Mouse (Mus musculus) kidney, embryonic 15.5 days (tissue): ENCODE results near the gene Tmem236. TPM values are rescaled to one million over a fixed set of nuclear protein-coding genes. Genes with fewer than 3 reads are reported as not detected.
"Not testable (repeated sequence)": the region's sequence is repeated elsewhere in the genome, so short reads cannot be mapped to it uniquely, and the experiment has no call there.

Source experiments
- ATAC-seq: fragments of 200-750 bp; cut with Nextera tagmentation; replicated peaks from 2 replicates; pipeline ENCODE4 v1.8.0; 2017; ENCODE audit warnings: moderate TSS enrichment; ENCODE audit not compliant: low FRiP score
- H3K27ac ChIP-seq: fragments of 300-500 bp; sonication (generic); 2 replicates; pipeline ENCODE4 v1.5.1; 2015; ENCODE audit warnings: mild to moderate bottlenecking, inconsistent platforms
- H3K27me3 ChIP-seq: fragments of 300-500 bp; sonication (generic); 2 replicates; pipeline ENCODE4 v1.6.1; 2015; ENCODE audit warnings: inconsistent platforms
- H3K36me3 ChIP-seq: fragments of 300-500 bp; sonication (generic); 2 replicates; pipeline ENCODE4 v1.6.1; 2015; ENCODE audit warnings: inconsistent platforms
- H3K4me1 ChIP-seq: fragments of 300-500 bp; sonication (generic); 2 replicates; pipeline ENCODE4 v1.6.1; 2015; ENCODE audit warnings: inconsistent platforms
- H3K4me2 ChIP-seq: fragments of 300-500 bp; sonication (generic); 2 replicates; pipeline ENCODE4 v1.6.1; 2015; ENCODE audit warnings: moderate library complexity, mild to moderate bottlenecking, inconsistent platforms
- H3K4me3 ChIP-seq: fragments of 300-500 bp; sonication (generic); replicated peaks from 2 replicates; pipeline ENCODE4 v1.5.1; 2015; ENCODE audit warnings: mild to moderate bottlenecking, inconsistent platforms
- H3K9ac ChIP-seq: fragments of 300-500 bp; sonication (generic); 2 replicates; pipeline ENCODE4 v1.6.1; 2015; ENCODE audit warnings: mild to moderate bottlenecking, inconsistent platforms
- H3K9me3 ChIP-seq: fragments of 300-500 bp; sonication (generic); replicated peaks from 2 replicates; pipeline ENCODE4 v1.6.1; 2016; ENCODE audit warnings: inconsistent platforms
- WGBS: fragments of 180-500 bp; shearing (Covaris S2); methylation state at CpG from one replicate; pipeline ENCODE4 v1.1.7; 2015; ENCODE audit warnings: mixed read lengths; 5-methylcytosine and 5-hydroxymethylcytosine counted together
- polyA plus RNA-seq: library from polyadenylated mRNA; unstranded; fragments of >200 nt; fragmentation: Nextera tagmentation; extraction: Ambion mirVana; gene quantifications from 2 replicates; pipeline ENCODE4 v1.2.1, GENCODE M21; 2015

Tmem236 gene
- polyA plus RNA-seq, 1 experiment from 2014 or later: 0.18 TPM

- H3K4me3 ChIP-seq: no peak overlapping the region
- H3K9me3 ChIP-seq: no peaks in the 10 kb centered on the region
- WGBS: 83% methylated on average over 3 of the region's 3 CpGs
- H3K9ac ChIP-seq: no peak overlapping the region
- no peak for ATAC-seq
- H3K4me2 ChIP-seq: no peak overlapping the region
- no peak overlapping the region for H3K27ac ChIP-seq
- no peaks in the 10 kb centered on the region for H3K27me3 ChIP-seq
- 0 out of 2 replicates have a peak, but pooled peaks cover 7% of the 10 kb centered on the region for H3K36me3 ChIP-seq
- H3K4me1 ChIP-seq: no peaks in the 10 kb centered on the region
These were observed 15.3 kb upstream of the Tmem236 start for GRCm38 (mm10) chr2:14159047-14159446.

- WGBS: 80% methylated on average over 2 of the region's 2 CpGs
- Histone ChIP-seq H3K27ac (no peak overlapping the region), H3K36me3 (0 out of 2 replicates have a peak, but pooled peaks cover 7% of the 10 kb centered on the region), H3K4me3 (no peak overlapping the region), H3K9ac (no peak overlapping the region), H3K9me3 (no peaks in the 10 kb centered on the region), H3K27me3 (no peaks in the 10 kb centered on the region), H3K4me2 (no peak overlapping the region), H3K4me1 (no peaks in the 10 kb centered on the region)
- ATAC-seq: no peak
These were observed 14.6 kb upstream of the Tmem236 start for GRCm38 (mm10) chr2:14159756-14160155.

GRCm38 (mm10) chr2:14164459-14165030, 9.8 kb upstream of the Tmem236 start:
- WGBS: 70% methylated on average over 5 of the region's 5 CpGs
- peak overlapping the region; percentile 45; the same call in 1 of the 2 replicates for H3K27ac ChIP-seq
- ATAC-seq: no peak

GRCm38 (mm10) chr2:14165066-14165465, 9.3 kb upstream of the Tmem236 start:
- ATAC-seq: no peak
- Histone ChIP-seq H3K36me3 (no peaks in the 10 kb centered on the region), H3K4me1 (no peaks in the 10 kb centered on the region), H3K4me2 (no peak overlapping the region), H3K4me3 (no peak overlapping the region), H3K9me3 (no peaks in the 10 kb centered on the region), H3K27ac (peak overlapping the region; percentile 45; the same call in 1 of the 2 replicates), H3K27me3 (no peaks in the 10 kb centered on the region), H3K9ac (no peak overlapping the region)
- 76% methylated on average over 2 of the region's 2 CpGs for WGBS

More at GRCm38 (mm10) chr2:14164459-14165030, 9.8 kb upstream of the Tmem236 start:
- Histone ChIP-seq H3K27me3 (no peaks in the 10 kb centered on the region), H3K4me2 (no peak overlapping the region), H3K36me3 (no peaks in the 10 kb centered on the region), H3K4me3 (no peak overlapping the region), H3K4me1 (no peaks in the 10 kb centered on the region), H3K9ac (no peak overlapping the region), H3K9me3 (no peaks in the 10 kb centered on the region)

- no peaks in the 10 kb centered on the region for H3K4me1 ChIP-seq
- no peaks in the 10 kb centered on the region for H3K27me3 ChIP-seq
- peak; percentile 29; the same call in 1 of the 2 replicates for ATAC-seq
- no peak overlapping the region for H3K4me2 ChIP-seq
- no peak overlapping the region for H3K9ac ChIP-seq
- no peak overlapping the region for H3K27ac ChIP-seq
- H3K4me3 ChIP-seq: no peak overlapping the region
- no peaks in the 10 kb centered on the region for H3K9me3 ChIP-seq
- WGBS: 77% methylated on average over 3 of the region's 3 CpGs
- no peaks in the 10 kb centered on the region for H3K36me3 ChIP-seq
These were observed 8.5 kb upstream of the Tmem236 start for GRCm38 (mm10) chr2:14165618-14166344.

- Histone ChIP-seq H3K4me2 (no peak overlapping the region), H3K4me3 (no peak overlapping the region), H3K27ac (no peak overlapping the region), H3K9ac (no peak overlapping the region), H3K4me1 (no peaks in the 10 kb centered on the region), H3K9me3 (no peaks in the 10 kb centered on the region), H3K27me3 (no peaks in the 10 kb centered on the region), H3K36me3 (no peaks in the 10 kb centered on the region)
- ATAC-seq: no peak
These were observed 6.6 kb upstream of the Tmem236 start for GRCm38 (mm10) chr2:14167721-14168120.

GRCm38 (mm10) chr2:14176460-14177193, 2.3 kb downstream of the Tmem236 start:
- H3K9ac ChIP-seq: no peak overlapping the region
- no peak for ATAC-seq
- H3K36me3 ChIP-seq: no peaks in the 10 kb centered on the region
- H3K4me2 ChIP-seq: no peak overlapping the region
- no peaks in the 10 kb centered on the region for H3K4me1 ChIP-seq
- H3K27me3 ChIP-seq: no peaks in the 10 kb centered on the region
- no peak overlapping the region for H3K27ac ChIP-seq
- no peaks in the 10 kb centered on the region for H3K9me3 ChIP-seq
- H3K4me3 ChIP-seq: no peak overlapping the region
- 72% methylated on average over 2 of the region's 2 CpGs for WGBS

- Histone ChIP-seq H3K4me2 (no peak overlapping the region), H3K36me3 (no peaks in the 10 kb centered on the region), H3K27ac (no peak overlapping the region), H3K4me1 (no peaks in the 10 kb centered on the region), H3K27me3 (no peaks in the 10 kb centered on the region), H3K4me3 (no peak overlapping the region), H3K9me3 (no peaks in the 10 kb centered on the region), H3K9ac (no peak overlapping the region)
- no peak for ATAC-seq
These were observed 10.1 kb downstream of the Tmem236 start for GRCm38 (mm10) chr2:14184375-14184774.

GRCm38 (mm10) chr2:14190684-14191083, 16.4 kb downstream of the Tmem236 start:
- Histone ChIP-seq H3K36me3 (no peaks in the 10 kb centered on the region), H3K27ac (no peak overlapping the region), H3K9ac (no peak overlapping the region), H3K9me3 (no peaks in the 10 kb centered on the region), H3K27me3 (no peaks in the 10 kb centered on the region), H3K4me2 (no peak overlapping the region), H3K4me1 (no peaks in the 10 kb centered on the region), H3K4me3 (no peak overlapping the region)
- no peak for ATAC-seq
- WGBS: 46% methylated on average over 4 of the region's 4 CpGs

- Histone ChIP-seq H3K27ac (no peak overlapping the region), H3K36me3 (no peaks in the 10 kb centered on the region)
- WGBS: 83% methylated on average over 4 of the region's 4 CpGs
These were observed 17.3 kb downstream of the Tmem236 start for GRCm38 (mm10) chr2:14191601-14192000.

GRCm38 (mm10) chr2:14192046-14192445, 17.7 kb downstream of the Tmem236 start:
- no peak overlapping the region for H3K4me2 ChIP-seq
- no peak for ATAC-seq
- 72% methylated on average over 6 of the region's 6 CpGs for WGBS
- H3K4me1 ChIP-seq: no peaks in the 10 kb centered on the region
- H3K4me3 ChIP-seq: no peak overlapping the region
- H3K27ac ChIP-seq: no peak overlapping the region
- no peaks in the 10 kb centered on the region for H3K27me3 ChIP-seq
- no peaks in the 10 kb centered on the region for H3K36me3 ChIP-seq
- H3K9ac ChIP-seq: no peak overlapping the region
- no peaks in the 10 kb centered on the region for H3K9me3 ChIP-seq

More at GRCm38 (mm10) chr2:14191601-14192000, 17.3 kb downstream of the Tmem236 start:
- Histone ChIP-seq H3K9me3 (no peaks in the 10 kb centered on the region), H3K9ac (no peak overlapping the region), H3K4me3 (no peak overlapping the region), H3K4me2 (no peak overlapping the region), H3K4me1 (no peaks in the 10 kb centered on the region), H3K27me3 (no peaks in the 10 kb centered on the region)
- no peak for ATAC-seq

GRCm38 (mm10) chr2:14198325-14198903, 24.1 kb downstream of the Tmem236 start:
- not testable (repeated sequence) for H3K27me3 ChIP-seq, H3K9me3 ChIP-seq, H3K4me2 ChIP-seq, H3K4me1 ChIP-seq, H3K9ac ChIP-seq, H3K36me3 ChIP-seq, H3K4me3 ChIP-seq, ATAC-seq, H3K27ac ChIP-seq
- 55% methylated on average over 1 of the region's 2 CpGs for WGBS
